Mouse (Mus musculus) liver, postnatal 0 days (tissue): ENCODE results near the gene Socs4. TPM values are rescaled to one million over a fixed set of nuclear protein-coding genes. Genes with fewer than 3 reads are reported as not detected.
A peak's percentile ranks its signal among the peaks of the same experiment; 100 is the strongest.

Experiments
- ATAC-seq: fragments of 200-750 bp; cut with Nextera tagmentation; 2 replicates; pipeline ENCODE4 v1.8.0; 2017; ENCODE audit warnings: mild to moderate bottlenecking, moderate library complexity
- DNase-seq: peaks from one replicate; pipeline ENCODE4 v3.0.0-alpha.2; 2016
- H3K27ac ChIP-seq: fragments of 300-500 bp; sonication (generic); 2 replicates; pipeline ENCODE4 v1.5.1; 2014; ENCODE audit warnings: antibody characterized with exemption, moderate library complexity, mild to moderate bottlenecking, low read depth
- H3K27me3 ChIP-seq: fragments of 300-500 bp; sonication (generic); 2 replicates; pipeline ENCODE4 v1.6.1; 2014; ENCODE audit warnings: low read length, control low read depth, mixed read lengths; ENCODE audit not compliant: insufficient read depth
- H3K36me3 ChIP-seq: fragments of 300-500 bp; sonication (generic); replicated peaks from 2 replicates; pipeline ENCODE4 v1.6.1; 2014; ENCODE audit warnings: mild to moderate bottlenecking, control low read depth, low read length, moderate library complexity, mixed read lengths; ENCODE audit not compliant: insufficient read depth
- H3K4me1 ChIP-seq: fragments of 300-500 bp; sonication (generic); 2 replicates; pipeline ENCODE4 v1.6.1; 2014; ENCODE audit warnings: antibody characterized with exemption, mild to moderate bottlenecking, control low read depth; ENCODE audit not compliant: insufficient read depth
- H3K4me2 ChIP-seq: fragments of 300-500 bp; sonication (generic); 2 replicates; pipeline ENCODE4 v1.6.1; 2014; ENCODE audit warnings: low read depth, mild to moderate bottlenecking, low read length, moderate library complexity, mixed read lengths
- H3K4me3 ChIP-seq: fragments of 300-500 bp; sonication (generic); 2 replicates; pipeline ENCODE4 v1.5.1; 2014; ENCODE audit warnings: low read depth, low read length
- H3K9ac ChIP-seq: fragments of 300-500 bp; sonication (generic); replicated peaks from 2 replicates; pipeline ENCODE4 v1.6.1; 2014; ENCODE audit warnings: mild to moderate bottlenecking, moderate library complexity
- H3K9me3 ChIP-seq: fragments of 300-500 bp; sonication (generic); 2 replicates; pipeline ENCODE4 v1.6.1; 2016; ENCODE audit warnings: mild to moderate bottlenecking, control low read depth, low read length, mixed read lengths
- CTCF ChIP-seq: sonication (generic); IDR thresholded peaks from 2 replicates; pipeline ENCODE4 v1.5.1; 2016; ENCODE audit warnings: antibody characterized with exemption, low read depth
- EP300 ChIP-seq: IDR thresholded peaks from 2 replicates; pipeline ENCODE4 v1.6.1; 2016; ENCODE audit warnings: antibody characterized with exemption, low read depth, mild to moderate bottlenecking
- whole genome bisulfite sequencing: fragments of 180-500 bp; shearing (Covaris S2); extraction: QIAGEN DNeasy Blood & Tissue Kit; methylation state at CpG from one replicate; pipeline ENCODE4 v1.1.7; 2014; ENCODE audit not compliant: insufficient replicate concordance; 5-methylcytosine and 5-hydroxymethylcytosine counted together
- polyA plus RNA-seq: library from polyadenylated mRNA; unstranded; fragments of >200 nt; fragmentation: Nextera tagmentation; extraction: Ambion mirVana; gene quantifications from 2 replicates; pipeline ENCODE4 v1.2.1, GENCODE M21; 2015

The Socs4 gene
- 1.7 and 1.9 TPM in 2 replicates for polyA plus RNA-seq

DNA sequence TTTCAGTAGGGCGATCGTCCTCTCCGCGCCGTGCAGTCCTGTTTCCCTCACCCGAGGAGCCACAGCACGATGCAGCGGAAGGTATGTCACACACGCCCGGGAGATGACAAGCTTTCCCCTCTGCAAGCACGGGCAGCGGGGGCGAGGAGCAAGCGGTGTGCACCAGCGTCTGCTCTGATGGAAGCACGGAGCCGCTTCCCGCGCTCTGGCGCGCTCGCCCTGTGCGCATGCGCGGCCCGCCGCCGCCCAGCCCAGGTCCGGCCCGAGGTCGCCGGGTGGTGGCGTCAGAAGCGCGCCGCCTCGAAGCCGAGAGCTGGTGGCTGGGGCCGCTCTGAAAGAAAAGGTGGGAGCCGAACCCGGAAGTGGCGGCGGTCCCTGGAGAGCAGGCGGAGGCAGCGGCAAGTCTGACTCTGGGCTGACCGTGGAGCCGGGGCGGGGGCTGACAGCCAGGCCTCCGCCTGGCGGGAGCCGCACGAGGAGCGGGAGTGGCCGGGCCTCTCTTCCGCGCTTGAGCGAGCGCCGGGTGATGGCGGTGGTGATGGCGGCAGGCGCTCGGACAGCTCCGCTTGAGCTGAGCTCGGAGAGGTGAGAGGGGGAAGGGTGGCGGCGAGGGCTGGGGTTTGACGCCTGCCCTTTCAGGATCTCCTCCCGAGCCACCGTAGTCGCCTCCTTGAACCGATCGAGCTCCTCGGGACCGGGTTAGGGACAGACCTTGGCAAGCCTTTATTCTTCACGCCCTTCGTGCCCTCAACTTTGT lies at the start of gene Socs4, which contains the start of gene Wdhd1:
Gene Socs4 (plus strand): TSS at position 295 of the 757 bp plus-strand sequence.
Gene Wdhd1 (minus strand): TSS at position 221 of the 757 bp plus-strand sequence.
- peak; percentile 97 for ATAC-seq
- Histone ChIP-seq H3K27ac (peak within 1 kb of the TSS; percentile 95), H3K27me3 (no peaks in the 10 kb centered on the region), H3K4me1 (peaks cover 10% of the 10 kb centered on the region), H3K4me2 (peak within 1 kb of the TSS; percentile 77), H3K9me3 (no peaks in the 10 kb centered on the region), H3K36me3 (peaks cover 26% of the 10 kb centered on the region), H3K9ac (peak within 1 kb of the TSS; percentile 82), H3K4me3 (peak within 1 kb of the TSS; percentile 80)
- peak; percentile 96 for DNase-seq
- TF ChIP-seq CTCF: peak; percentile 35
- no peak for TF ChIP-seq EP300
- under 1% methylated on average over 74 of the region's 77 CpGs for WGBS

DNA sequence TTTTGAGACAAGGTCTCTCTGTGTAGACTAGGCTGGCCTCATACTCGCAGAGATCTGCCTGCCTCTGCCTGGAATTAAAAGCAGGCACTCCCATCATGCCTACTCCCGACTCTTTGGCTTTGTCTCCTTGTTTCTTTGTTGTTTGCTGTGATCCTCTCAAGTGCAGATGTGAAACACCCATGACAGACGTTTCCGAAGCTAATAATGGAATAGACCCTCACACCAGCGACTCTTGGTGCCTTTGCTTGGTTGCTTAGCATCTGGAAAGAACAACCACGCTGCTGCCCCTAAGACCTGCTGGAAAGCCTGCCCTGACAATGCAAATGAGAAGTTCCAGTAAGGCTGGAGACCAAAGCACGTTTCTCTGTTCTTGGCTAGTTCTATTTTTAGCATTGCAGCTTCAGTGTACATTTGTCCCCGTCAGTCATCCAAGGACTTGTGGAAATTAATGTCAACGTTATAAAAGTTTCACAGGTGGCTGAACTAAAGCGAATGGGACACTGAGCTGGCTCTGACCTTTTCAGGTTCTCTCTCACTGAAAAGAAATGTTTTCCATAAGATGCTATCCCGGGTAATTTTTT lies 46.8 kb upstream of the Socs4 start:
- Histone ChIP-seq H3K27me3 (no peaks in the 10 kb centered on the region), H3K36me3 (no peaks in the 10 kb centered on the region), H3K27ac (no peak overlapping the region), H3K4me3 (no peak overlapping the region), H3K9ac (no peak overlapping the region), H3K9me3 (no peaks in the 10 kb centered on the region), H3K4me2 (no peak overlapping the region), H3K4me1 (peaks cover 6% of the 10 kb centered on the region; the same call in 1 of the 2 replicates)
- DNase-seq (no peak), ATAC-seq (no peak)
- WGBS: 60% methylated on average over 11 of the region's 11 CpGs
- TF ChIP-seq CTCF: no peak
- TF ChIP-seq EP300: no peak

DNA sequence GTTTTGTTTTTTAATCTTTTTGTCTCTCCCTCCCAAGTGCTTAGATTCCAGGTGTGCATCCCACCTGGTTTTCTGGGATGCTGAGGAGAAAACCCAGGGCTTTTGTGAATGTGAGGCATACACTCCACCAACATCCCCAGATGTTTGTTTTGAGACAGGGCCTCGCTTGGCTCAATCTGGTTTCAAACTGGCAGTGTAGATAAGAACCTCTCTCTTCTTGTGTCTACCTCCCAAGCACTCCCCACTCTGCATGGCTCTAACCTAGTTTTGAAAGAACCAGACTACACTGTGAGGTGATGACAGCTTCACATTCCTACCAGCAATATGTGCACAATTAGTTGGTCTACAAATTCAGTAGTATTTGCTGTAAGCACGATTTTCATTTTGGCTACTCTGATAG lies 43.1 kb upstream of the Socs4 start:
- WGBS: 51% methylated on average over 2 of the region's 2 CpGs
- no peak for TF ChIP-seq EP300
- TF ChIP-seq CTCF: no peak
- DNase-seq (no peak), ATAC-seq (peak; percentile 95)
- Histone ChIP-seq H3K4me1 (peaks cover 6% of the 10 kb centered on the region; the same call in 1 of the 2 replicates), H3K27ac (peak overlapping the region; percentile 44; the same call in 1 of the 2 replicates), H3K4me3 (no peak overlapping the region), H3K27me3 (no peaks in the 10 kb centered on the region), H3K9ac (no peak overlapping the region), H3K9me3 (peaks cover 3% of the 10 kb centered on the region; the same call in 1 of the 2 replicates), H3K4me2 (0 out of 2 replicates have a peak overlapping the region, but pooled peaks have one; percentile 3), H3K36me3 (no peaks in the 10 kb centered on the region)

DNA sequence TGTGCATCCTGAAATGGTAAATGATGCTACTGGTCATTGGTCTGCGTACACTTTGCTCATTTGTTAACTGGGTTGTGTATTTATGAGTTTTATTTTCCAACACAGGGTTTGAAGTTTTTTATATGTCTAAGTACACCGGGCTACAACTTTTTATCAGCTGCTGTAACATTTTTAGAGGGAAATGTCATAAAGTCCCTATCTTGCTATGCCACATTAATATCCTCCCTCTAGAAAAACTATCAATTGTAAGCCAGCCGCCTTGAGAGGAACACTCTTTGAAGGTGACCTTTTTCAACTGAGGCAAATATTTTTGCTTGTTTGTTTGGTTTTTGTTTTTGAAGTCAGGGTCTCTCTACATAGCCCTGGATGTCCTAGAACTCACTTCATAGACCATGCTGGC lies 42.7 kb upstream of the Socs4 start:
- H3K9ac ChIP-seq: no peak overlapping the region
- ATAC-seq: peak; percentile 90
- H3K4me1 ChIP-seq: peaks cover 6% of the 10 kb centered on the region; the same call in 1 of the 2 replicates
- H3K36me3 ChIP-seq: no peaks in the 10 kb centered on the region
- H3K27ac ChIP-seq: peak overlapping the region; percentile 44; the same call in 1 of the 2 replicates
- TF ChIP-seq EP300 (peak; percentile 97), CTCF (no peak)
- no peaks in the 10 kb centered on the region for H3K27me3 ChIP-seq
- DNase-seq: no peak
- H3K4me3 ChIP-seq: no peak overlapping the region
- WGBS: 60% methylated on average over 3 of the region's 3 CpGs
- peaks cover 3% of the 10 kb centered on the region; the same call in 1 of the 2 replicates for H3K9me3 ChIP-seq
- 0 out of 2 replicates have a peak overlapping the region, but pooled peaks have one; percentile 3 for H3K4me2 ChIP-seq

DNA sequence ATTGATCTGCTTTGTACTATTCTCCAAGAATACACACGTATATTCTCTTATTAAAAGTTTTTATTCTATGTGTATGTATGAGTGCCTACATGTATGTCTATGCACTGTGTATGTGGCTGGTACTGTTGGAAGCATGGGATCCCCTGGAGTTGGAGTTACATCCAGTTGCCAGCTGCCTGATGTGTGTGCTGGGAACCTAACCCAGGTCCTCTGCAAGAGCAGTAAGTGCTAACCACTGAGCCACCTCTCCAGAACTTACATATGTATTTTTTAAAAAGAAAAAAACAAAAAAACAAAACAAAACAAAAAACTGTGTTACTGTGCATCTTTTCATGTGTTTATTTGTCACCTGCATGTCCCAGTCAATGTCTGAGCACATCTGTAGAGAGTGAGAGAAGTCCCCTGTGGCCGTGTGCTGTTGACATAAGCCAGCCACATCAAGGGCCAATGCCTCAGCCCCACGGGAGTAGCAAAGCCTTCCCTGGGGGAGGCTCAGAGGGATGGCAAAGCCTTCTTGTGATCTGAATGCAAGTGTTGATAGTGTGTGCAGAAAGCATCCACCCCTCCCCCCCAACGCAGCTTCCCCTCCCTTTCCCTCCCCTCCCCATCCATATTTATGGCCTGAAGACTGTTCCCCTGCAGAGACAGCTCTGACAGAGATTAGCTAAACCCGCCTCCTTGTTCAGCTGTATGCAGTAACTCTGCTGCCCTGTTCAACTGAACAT lies 42.0 kb upstream of the Socs4 start:
- no peak overlapping the region for H3K4me2 ChIP-seq
- no peaks in the 10 kb centered on the region for H3K36me3 ChIP-seq
- 64% methylated on average over 5 of the region's 5 CpGs for WGBS
- peak overlapping the region; percentile 44; the same call in 1 of the 2 replicates for H3K27ac ChIP-seq
- H3K4me3 ChIP-seq: no peak overlapping the region
- peaks cover 10% of the 10 kb centered on the region; the same call in 1 of the 2 replicates for H3K4me1 ChIP-seq
- no peak for ATAC-seq
- DNase-seq: no peak
- no peak overlapping the region for H3K9ac ChIP-seq
- TF ChIP-seq EP300: no peak
- TF ChIP-seq CTCF: no peak
- peaks cover 3% of the 10 kb centered on the region; the same call in 1 of the 2 replicates for H3K9me3 ChIP-seq
- H3K27me3 ChIP-seq: no peaks in the 10 kb centered on the region
